Mouse (Mus musculus) left cerebral cortex, adult 2 months (tissue): ENCODE data around the gene Dhx16. TPM values are rescaled to one million over a fixed set of nuclear protein-coding genes. Genes with fewer than 3 reads are reported as not detected.

Source experiments
- DNase-seq, 2 experiments: peaks; one replicate each; pipeline ENCODE4 v3.0.0; 2021 to 2022; ENCODE audit warnings: low spot score in 2 of 2, mixed read lengths in 1 of 2; ENCODE audit errors: extremely low spot score in 1 of 2
- H3K27ac ChIP-seq: fragments of 200-600 bp; 2 replicates; pipeline ENCODE4 v1.8.1; 2022
- H3K4me3 ChIP-seq: fragments of 200-600 bp; 2 replicates; pipeline ENCODE4 v1.8.1; 2022
- CTCF ChIP-seq: fragments of 200-600 bp; IDR thresholded peaks from 2 replicates; pipeline ENCODE4 v1.8.1; 2022; ENCODE audit warnings: antibody characterized with exemption, mild to moderate bottlenecking, moderate library complexity
- intact Hi-C: fragments of 180-260 bp; cut with DNase I; formaldehyde crosslinking; loops from one replicate; pipeline ENCODE4 v1.15.1; 2025
- total RNA-seq, 2 experiments: library from RNA; stranded (reverse); gene quantifications; 2 replicates each; pipeline ENCODE4 v1.2.3; 2021

Dhx16 gene
- total RNA-seq, 2 experiments from 2014 or later = 30.0 to 39.7 TPM

GRCm38 (mm10) chr17:35903992-35904355, 24.4 kb downstream of the Dhx16 start:
- no peak for DNase-seq
- intact Hi-C loops = no loop called here
- no peak for TF ChIP-seq CTCF
- H3K27ac ChIP-seq = no peak overlapping the region
- H3K4me3 ChIP-seq = no peak overlapping the region

GRCm38 (mm10) chr17:35905587-35905986, 26.0 kb downstream of the Dhx16 start:
- DNase-seq = no peak
- no peak for TF ChIP-seq CTCF
- no peak overlapping the region for H3K4me3 ChIP-seq
- intact Hi-C loops = no loop called here
- no peak overlapping the region for H3K27ac ChIP-seq

- TF ChIP-seq CTCF = peak; percentile 35
Observed at GRCm38 (mm10) chr17:35907609-35908008, 28.0 kb downstream of the Dhx16 start.

GRCm38 (mm10) chr17:35909186-35909918, 29.7 kb downstream of the Dhx16 start:
- Histone ChIP-seq H3K4me3 (peak overlapping the region; percentile 59), H3K27ac (peak overlapping the region; percentile 81)
- TF ChIP-seq CTCF = no peak
- no peak for DNase-seq
- intact Hi-C loops = no loop called here

More at GRCm38 (mm10) chr17:35907609-35908008, 28.0 kb downstream of the Dhx16 start:
- Histone ChIP-seq H3K4me3 (no peak overlapping the region), H3K27ac (no peak overlapping the region)
- DNase-seq = no peak
- intact Hi-C loops = no loop called here

- TF ChIP-seq CTCF = no peak
- intact Hi-C loops = no loop called here
- peak within 1 kb of the TSS; percentile 81 for H3K27ac ChIP-seq
- H3K4me3 ChIP-seq = peak within 1 kb of the TSS; percentile 59
- DNase-seq = peak; percentile 90 to 91
Observed at GRCm38 (mm10) chr17:35909919-35910369, 30.3 kb downstream of the Dhx16 start, which contains the start of gene Atat1. Gene Atat1, minus strand, starts transcription at chr17:35910075.

GRCm38 (mm10) chr17:35914975-35915374, 35.4 kb downstream of the Dhx16 start:
- H3K27ac ChIP-seq = no peak overlapping the region
- intact Hi-C loops = loop anchor here (5.0 kb wide), 1 partner anchor 78 kb away; the partner anchor contains the start of gene Tubb5
- H3K4me3 ChIP-seq = peak overlapping the region; percentile 75
- TF ChIP-seq CTCF = peak; percentile 6; the same call in 1 of the 2 replicates
- no peak for DNase-seq

GRCm38 (mm10) chr17:35915538-35916296, 36.1 kb downstream of the Dhx16 start:
- peak overlapping the region; percentile 75 for H3K4me3 ChIP-seq
- intact Hi-C loops = loop anchor here (5.0 kb wide), 1 partner anchor 78 kb away; the partner anchor contains the start of gene Tubb5
- H3K27ac ChIP-seq = peak overlapping the region; percentile 100
- no peak for DNase-seq
- TF ChIP-seq CTCF = no peak

GRCm38 (mm10) chr17:35916297-35917142, 36.9 kb downstream of the Dhx16 start, which contains the start of the genes Mrps18b and Ppp1r10:
Gene Mrps18b, minus strand, starts transcription at chr17:35916389.
Gene Ppp1r10, plus strand, starts transcription at chr17:35916434.
- DNase-seq = peak; percentile 98 to 100
- peak within 1 kb of the TSS; percentile 75 for H3K4me3 ChIP-seq
- intact Hi-C loops = loop anchor here (5.0 kb wide), 1 partner anchor 79 kb away; the partner anchor contains the start of gene Tubb5
- peak within 1 kb of the TSS; percentile 100 for H3K27ac ChIP-seq
- peak; percentile 69 for TF ChIP-seq CTCF

- no peak for DNase-seq
- Histone ChIP-seq H3K27ac (peak overlapping the region; percentile 100), H3K4me3 (peak overlapping the region; percentile 75)
- intact Hi-C loops = loop anchor here (5.0 kb wide), 1 partner anchor 80 kb away; the partner anchor contains the start of gene Tubb5
- TF ChIP-seq CTCF = no peak
Observed at GRCm38 (mm10) chr17:35917143-35917462, 37.5 kb downstream of the Dhx16 start.

- peak overlapping the region; percentile 75 for H3K4me3 ChIP-seq
- peak overlapping the region; percentile 100 for H3K27ac ChIP-seq
- DNase-seq = no peak
- TF ChIP-seq CTCF = no peak
- intact Hi-C loops = loop anchor here (5.0 kb wide), 1 partner anchor 80 kb away; the partner anchor contains the start of gene Tubb5
Observed at GRCm38 (mm10) chr17:35917463-35918251, 38.0 kb downstream of the Dhx16 start.
